Mouse (Mus musculus) forebrain, embryonic 14.5 days (tissue): ENCODE data around the gene Dnajc16. TPM values are rescaled to one million over a fixed set of nuclear protein-coding genes. Genes with fewer than 3 reads are reported as not detected.

Experiments used
- ATAC-seq: fragments of 200-750 bp; cut with Nextera tagmentation; 2 replicates; pipeline ENCODE4 v1.8.0; 2017; ENCODE audit warnings: mild to moderate bottlenecking, moderate library complexity
- DNase-seq: peaks from one replicate; pipeline ENCODE4 v3.0.0-alpha.2; 2015; ENCODE audit warnings: low spot score
- H3K27ac ChIP-seq: fragments of 300-500 bp; sonication (generic); 2 replicates; pipeline ENCODE4 v1.5.1; 2014; ENCODE audit warnings: low read depth, mild to moderate bottlenecking, control low read depth, low read length, moderate library complexity
- H3K27me3 ChIP-seq: fragments of 300-500 bp; sonication (generic); replicated peaks from 2 replicates; pipeline ENCODE4 v1.6.1; 2014; ENCODE audit warnings: low read length, control low read depth, mixed read lengths; ENCODE audit not compliant: control insufficient read depth, insufficient read depth
- H3K36me3 ChIP-seq: fragments of 300-500 bp; sonication (generic); 2 replicates; pipeline ENCODE4 v1.6.1; 2014; ENCODE audit warnings: low read length, control low read depth; ENCODE audit not compliant: control insufficient read depth, insufficient read depth
- H3K4me1 ChIP-seq: fragments of 300-500 bp; sonication (generic); 2 replicates; pipeline ENCODE4 v1.6.1; 2014; ENCODE audit warnings: antibody characterized with exemption, low read length, control low read depth; ENCODE audit not compliant: control insufficient read depth, insufficient read depth
- H3K4me2 ChIP-seq: fragments of 300-500 bp; sonication (generic); 2 replicates; pipeline ENCODE4 v1.6.1; 2014; ENCODE audit warnings: mild to moderate bottlenecking, control low read depth, low read length
- H3K4me3 ChIP-seq: fragments of 300-500 bp; sonication (generic); 2 replicates; pipeline ENCODE4 v1.5.1; 2014; ENCODE audit warnings: low read depth, low read length, control low read depth
- H3K9ac ChIP-seq: fragments of 300-500 bp; sonication (generic); 2 replicates; pipeline ENCODE4 v1.6.1; 2014; ENCODE audit warnings: mild to moderate bottlenecking, low read length, control low read depth, moderate library complexity
- H3K9me3 ChIP-seq: fragments of 300-500 bp; sonication (generic); replicated peaks from 2 replicates; pipeline ENCODE4 v1.6.1; 2016; ENCODE audit warnings: low read length, control low read depth, mixed read lengths; ENCODE audit not compliant: control insufficient read depth
- WGBS: fragments of 180-500 bp; shearing (Covaris S2); extraction: QIAGEN DNeasy Blood & Tissue Kit; methylation state at CpG from one replicate; pipeline ENCODE4 v1.1.7; 2014; 5-methylcytosine and 5-hydroxymethylcytosine counted together
- polyA plus RNA-seq: library from polyadenylated mRNA; unstranded; fragments of >200 nt; fragmentation: Nextera tagmentation; extraction: Ambion mirVana; gene quantifications from 2 replicates; pipeline ENCODE4 v1.2.1, GENCODE M21; 2014

The Dnajc16 gene
- polyA plus RNA-seq, 1 experiment from 2014 or later = 3.6 TPM

DNA sequence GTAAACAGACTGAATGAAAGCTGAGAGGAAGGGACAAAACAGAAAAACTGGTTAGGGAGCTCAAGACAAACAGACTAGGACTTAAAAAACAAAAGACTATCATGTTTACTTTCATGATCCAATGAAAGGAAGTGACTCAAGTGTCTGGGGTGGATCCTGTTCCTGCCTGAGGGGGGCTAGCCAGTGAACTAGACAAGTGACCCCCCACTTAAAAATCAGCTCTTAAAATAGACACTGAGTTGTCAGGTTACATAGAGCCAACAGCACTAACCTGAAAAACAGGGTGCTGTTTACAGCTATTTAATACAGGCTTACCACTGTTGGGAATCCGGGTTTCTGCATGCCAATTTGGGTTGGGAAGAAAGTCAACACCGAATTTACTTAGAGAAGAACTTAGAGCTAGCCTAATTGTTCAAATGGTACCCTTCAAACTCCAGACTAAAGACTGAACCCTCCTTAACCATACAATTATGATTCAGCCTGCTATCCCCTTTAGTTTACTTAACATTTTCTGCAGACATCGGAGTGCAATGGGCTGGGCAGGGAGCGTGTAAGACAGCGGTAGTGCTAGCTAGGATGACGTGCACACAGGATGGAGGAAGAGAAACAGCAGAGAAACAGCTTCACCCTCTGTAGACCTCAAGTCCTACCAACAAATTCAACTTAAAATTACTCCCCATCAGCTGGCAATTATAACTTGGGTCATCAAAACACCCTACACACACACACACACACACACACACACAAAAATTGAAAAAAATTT lies 69.8 kb downstream of the Dnajc16 start:
- Histone ChIP-seq H3K9ac (no peak overlapping the region), H3K4me3 (no peak overlapping the region; the same call in 1 of the 2 replicates), H3K27me3 (no peaks in the 10 kb centered on the region), H3K36me3 (0 out of 2 replicates have a peak, but pooled peaks cover 4% of the 10 kb centered on the region), H3K4me1 (peaks cover 13% of the 10 kb centered on the region), H3K9me3 (no peaks in the 10 kb centered on the region), H3K27ac (no peak overlapping the region), H3K4me2 (no peak overlapping the region)
- ATAC-seq = no peak
- DNase-seq = no peak
- 85% methylated on average over 6 of the region's 6 CpGs for WGBS

DNA sequence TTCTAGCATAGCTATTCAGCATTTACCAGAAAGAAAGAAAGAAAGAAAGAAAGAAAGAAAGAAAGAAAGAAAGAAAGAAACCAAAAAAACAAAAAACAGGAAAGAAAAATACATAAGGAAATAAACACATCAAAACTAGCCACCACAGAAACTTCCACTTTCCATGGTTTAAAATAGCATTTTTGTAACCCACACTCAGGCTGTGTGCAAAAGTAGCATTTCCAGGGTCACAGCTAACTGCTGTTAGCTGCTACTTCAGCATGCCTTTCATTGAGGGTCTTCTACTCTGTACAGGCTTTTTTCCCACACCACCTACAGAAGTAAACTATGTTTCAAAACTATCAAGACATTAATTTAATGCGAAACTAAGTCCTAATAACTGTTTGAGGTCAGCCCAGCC lies 71.4 kb downstream of the Dnajc16 start:
- Histone ChIP-seq H3K27me3 (no peaks in the 10 kb centered on the region), H3K4me3 (no peak overlapping the region), H3K4me2 (no peak overlapping the region), H3K4me1 (peaks cover 13% of the 10 kb centered on the region), H3K9me3 (no peaks in the 10 kb centered on the region), H3K27ac (no peak overlapping the region), H3K9ac (no peak overlapping the region), H3K36me3 (0 out of 2 replicates have a peak, but pooled peaks cover 4% of the 10 kb centered on the region)
- WGBS = 90% methylated on average over 1 of the region's 1 CpGs
- DNase-seq = no peak
- ATAC-seq = no peak

DNA sequence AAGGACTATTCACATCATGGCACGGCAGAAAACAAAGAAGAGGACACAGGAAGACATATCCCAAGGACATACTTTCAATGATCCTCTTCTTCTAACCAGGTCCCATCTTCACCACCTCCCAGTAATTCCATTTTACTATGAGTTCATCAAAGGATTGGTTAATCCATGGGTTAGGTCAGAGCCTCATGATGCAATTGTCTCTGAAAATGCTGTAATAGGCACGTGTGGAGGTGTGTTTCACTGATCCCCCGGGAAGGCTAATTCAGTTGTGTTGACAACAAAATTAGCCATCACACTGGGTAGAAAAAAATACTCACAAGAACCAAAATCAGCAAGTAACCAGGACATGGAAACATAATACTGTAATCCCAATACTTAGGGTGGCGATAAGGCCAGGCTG lies 73.1 kb downstream of the Dnajc16 start:
- no peak overlapping the region for H3K4me3 ChIP-seq
- WGBS = 85% methylated on average over 4 of the region's 4 CpGs

DNA sequence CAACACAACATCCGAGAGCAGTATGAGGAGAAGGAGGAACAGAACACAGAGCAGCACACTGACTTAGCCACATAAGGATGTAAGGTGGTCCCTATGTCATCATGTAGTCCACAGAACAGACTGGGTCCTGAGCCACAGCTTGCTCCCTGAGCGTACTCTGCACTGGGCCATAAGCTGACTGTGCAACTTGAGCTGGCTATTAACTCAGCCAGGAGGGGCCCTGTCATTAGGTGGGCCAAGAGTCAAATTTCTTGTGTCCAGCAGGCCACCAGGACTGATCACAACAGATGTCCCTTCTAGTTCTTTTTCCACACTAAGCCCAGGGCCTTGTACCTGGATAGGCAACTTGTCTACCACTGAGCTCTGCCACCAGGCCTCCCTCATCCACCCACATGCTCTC lies 75.7 kb downstream of the Dnajc16 start:
- DNase-seq (no peak), ATAC-seq (no peak)
- H3K9ac ChIP-seq = no peak overlapping the region
- WGBS = 83% methylated on average over 2 of the region's 2 CpGs
- H3K4me1 ChIP-seq = no peaks in the 10 kb centered on the region
- no peaks in the 10 kb centered on the region for H3K27me3 ChIP-seq
- H3K4me3 ChIP-seq = no peak overlapping the region
- H3K9me3 ChIP-seq = no peaks in the 10 kb centered on the region
- H3K4me2 ChIP-seq = no peak overlapping the region
- H3K27ac ChIP-seq = no peak overlapping the region
- H3K36me3 ChIP-seq = peaks cover 32% of the 10 kb centered on the region

More for the DNA sequence above, 73.1 kb downstream of the Dnajc16 start:
- no peak for ATAC-seq
- Histone ChIP-seq H3K9me3 (no peaks in the 10 kb centered on the region), H3K27me3 (no peaks in the 10 kb centered on the region), H3K4me1 (peaks cover 13% of the 10 kb centered on the region), H3K9ac (no peak overlapping the region), H3K27ac (no peak overlapping the region), H3K4me2 (no peak overlapping the region), H3K36me3 (0 out of 2 replicates have a peak, but pooled peaks cover 11% of the 10 kb centered on the region)
- DNase-seq = no peak

DNA sequence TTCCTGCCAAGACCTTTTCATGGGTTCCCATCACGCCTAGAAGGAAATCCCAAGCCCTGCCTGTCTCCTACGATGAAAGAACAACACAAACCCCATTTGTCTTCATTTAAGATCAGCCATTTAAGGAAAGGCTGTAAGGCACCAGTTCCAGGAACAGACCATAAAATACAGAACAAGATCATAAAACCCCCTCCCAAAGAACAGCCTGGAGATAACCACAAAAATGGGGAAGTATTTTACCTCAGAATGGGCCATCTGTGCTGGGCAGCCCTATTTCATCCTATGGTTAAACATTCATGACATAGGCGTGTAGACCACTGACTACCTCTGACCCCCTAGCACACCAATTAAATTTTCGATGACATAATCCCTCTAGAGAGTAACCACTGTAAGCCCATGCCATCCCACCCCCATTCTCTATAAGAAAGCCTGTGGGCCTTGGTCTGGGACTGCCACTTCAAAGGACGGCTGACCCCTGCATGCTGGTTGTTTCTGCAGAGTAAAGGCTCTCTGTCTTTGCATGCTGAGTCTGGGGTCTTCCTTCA lies 77.1 kb downstream of the Dnajc16 start:
- H3K9me3 ChIP-seq = no peaks in the 10 kb centered on the region
- ATAC-seq = no peak

DNA sequence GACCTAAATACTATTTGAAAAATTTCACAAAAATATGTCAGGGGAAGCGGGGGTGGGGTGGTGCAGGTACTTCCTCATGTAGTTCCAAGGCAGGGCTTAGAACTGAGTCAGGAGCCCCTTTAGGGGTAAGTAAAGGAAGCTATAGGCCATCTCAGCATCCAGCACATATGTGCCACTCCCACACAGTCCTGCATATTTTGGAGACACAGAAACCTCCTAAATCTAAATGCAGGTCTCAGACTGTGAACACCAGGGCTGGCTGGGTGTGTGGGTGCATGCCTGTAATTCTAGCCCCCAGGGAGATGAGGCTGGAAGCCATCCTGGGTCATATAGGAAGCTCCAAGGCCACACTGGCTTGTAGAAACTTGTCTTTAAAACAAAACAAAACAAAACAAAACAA lies 79.5 kb downstream of the Dnajc16 start:
- DNase-seq = no peak
- Histone ChIP-seq H3K27me3 (no peaks in the 10 kb centered on the region), H3K36me3 (peaks cover 66% of the 10 kb centered on the region), H3K4me1 (no peaks in the 10 kb centered on the region), H3K4me3 (no peak overlapping the region), H3K9me3 (no peaks in the 10 kb centered on the region), H3K4me2 (no peak overlapping the region), H3K27ac (no peak overlapping the region), H3K9ac (no peak overlapping the region)
- no peak for ATAC-seq
- WGBS = 96% methylated on average over 1 of the region's 1 CpGs

More for the DNA sequence above, 77.1 kb downstream of the Dnajc16 start:
- Histone ChIP-seq H3K4me1 (no peaks in the 10 kb centered on the region), H3K9ac (no peak overlapping the region), H3K27me3 (no peaks in the 10 kb centered on the region), H3K4me3 (no peak overlapping the region), H3K36me3 (peaks cover 42% of the 10 kb centered on the region), H3K4me2 (no peak overlapping the region), H3K27ac (no peak overlapping the region)
- 90% methylated on average over 5 of the region's 5 CpGs for WGBS
- no peak for DNase-seq

Other genes starting within 250 kb of the Dnajc16 start
- 15.1 and 19.7 TPM in 2 replicates for gene Fblim1, start 184.8 kb downstream of the Dnajc16 start, polyA plus RNA-seq
- gene Tmem82, start 172.3 kb downstream of the Dnajc16 start, polyA plus RNA-seq = 0.12 TPM in 1 of 2 replicates, not detected in the other
- 0.07 TPM in 1 of 2 replicates, not detected in the other for gene Slc25a34, start 167.1 kb downstream of the Dnajc16 start, polyA plus RNA-seq
- gene Plekhm2, start 126.0 kb downstream of the Dnajc16 start, polyA plus RNA-seq = 3.6 and 3.9 TPM in 2 replicates
- 2.5 TPM in 1 of 2 replicates, not detected in the other for gene Rsc1a1, start 105.3 kb downstream of the Dnajc16 start, polyA plus RNA-seq
- 6.7 and 9.3 TPM in 2 replicates for gene Ddi2, start 67.5 kb downstream of the Dnajc16 start, polyA plus RNA-seq
- gene Agmat, start 44.3 kb downstream of the Dnajc16 start, polyA plus RNA-seq = not detected in 2 replicates
- gene Casp9, start 2.7 kb upstream of the Dnajc16 start, polyA plus RNA-seq = 8.3 and 10.2 TPM in 2 replicates
- not detected in 2 replicates for gene Cela2a, start 35.2 kb upstream of the Dnajc16 start, polyA plus RNA-seq
- gene Ctrc, start 55.4 kb upstream of the Dnajc16 start, polyA plus RNA-seq = not detected in 2 replicates
- gene Efhd2, start 84.0 kb upstream of the Dnajc16 start, polyA plus RNA-seq = 44.0 and 49.3 TPM in 2 replicates
- gene Fhad1, start 224.2 kb upstream of the Dnajc16 start, polyA plus RNA-seq = 1.3 and 2.2 TPM in 2 replicates